Mouse (Mus musculus) olfactory bulb, adult 2 months (tissue): ENCODE data around the gene Wbp1.

Experiments
- CTCF ChIP-seq: fragments of 200-500 bp; IDR thresholded peaks from 2 replicates; pipeline ENCODE4 v1.5.1; 2012; ENCODE audit warnings: low read depth, mild to moderate bottlenecking, low read length, moderate library complexity; ENCODE audit not compliant: insufficient read depth
- POLR2A ChIP-seq: fragments of 200-500 bp; IDR thresholded peaks from 2 replicates; pipeline ENCODE4 v1.6.1; 2012; ENCODE audit warnings: mild to moderate bottlenecking, low read depth, low read length, moderate library complexity; ENCODE audit not compliant: insufficient read depth

- TF ChIP-seq POLR2A, result no peak
- no peak for TF ChIP-seq CTCF
Observed at GRCm38 (mm10) chr6:83098411-83098810, 22.9 kb downstream of the Wbp1 start.
